Mouse (Mus musculus): ENCODE measurements around the gene Ryr3. TPM values are rescaled to one million over a fixed set of nuclear protein-coding genes. Genes with fewer than 3 reads are reported as not detected.

Ryr3 gene
- polyA plus RNA-seq, 2 experiments, result under 0.01 TPM; not detected in 1

DNA sequence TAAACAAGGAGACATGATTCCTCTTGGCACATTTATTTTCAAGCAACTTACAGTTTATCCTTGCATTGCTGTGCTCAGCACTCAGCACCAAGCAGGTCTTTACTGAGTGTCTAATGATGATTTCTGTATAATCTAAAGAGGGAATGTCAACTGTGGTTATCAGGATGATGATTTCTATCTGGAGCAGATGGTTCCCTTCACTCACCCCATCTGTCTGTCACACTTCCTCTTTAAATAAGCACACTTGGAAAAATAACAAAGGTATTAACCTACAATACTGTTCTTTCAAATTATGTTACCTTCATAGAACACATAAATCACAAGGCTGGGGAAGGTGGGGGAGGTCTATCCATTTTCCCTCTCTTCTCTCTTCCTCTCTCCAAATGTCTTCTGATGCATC is 304.3 kb downstream of the Ryr3 start:
- Histone ChIP-seq H3K27me3 (ENCODE audit: control insufficient read depth, insufficient read depth, low read length) (no peaks in the 10 kb centered on the region), H3K36me3 (replicated peaks; ENCODE audit: control insufficient read depth, insufficient read depth, low read depth) (no peaks in the 10 kb centered on the region), H3K9ac (replicated peaks) (no peak overlapping the region), H3K4me2 (ENCODE audit: low read depth) (no peak overlapping the region), H3K9me3 (ENCODE audit: control insufficient read depth, low read length) (no peaks in the 10 kb centered on the region), H3K27ac (no peak overlapping the region), H3K4me1 (replicated peaks; ENCODE audit: control insufficient read depth in 2 of 2, insufficient read depth in 2 of 2, low read length in 1 of 2) (no peaks in the 10 kb centered on the region), H3K4me3 (ENCODE audit: insufficient read depth in 1 of 2, low read depth in 2 of 2, low read length in 2 of 2) (no peak overlapping the region)
- DNase-seq (ENCODE audit: low read depth in 3 of 3, low spot score in 3 of 3) (no peak), ATAC-seq (ENCODE audit: insufficient read depth) (no peak)
- no peak for TF ChIP-seq CTCF (IDR thresholded peaks at IDR 0.05; ENCODE audit: low read depth)
- TF ChIP-seq EP300 (IDR thresholded peaks at IDR 0.05; ENCODE audit: low read depth), result no peak

DNA sequence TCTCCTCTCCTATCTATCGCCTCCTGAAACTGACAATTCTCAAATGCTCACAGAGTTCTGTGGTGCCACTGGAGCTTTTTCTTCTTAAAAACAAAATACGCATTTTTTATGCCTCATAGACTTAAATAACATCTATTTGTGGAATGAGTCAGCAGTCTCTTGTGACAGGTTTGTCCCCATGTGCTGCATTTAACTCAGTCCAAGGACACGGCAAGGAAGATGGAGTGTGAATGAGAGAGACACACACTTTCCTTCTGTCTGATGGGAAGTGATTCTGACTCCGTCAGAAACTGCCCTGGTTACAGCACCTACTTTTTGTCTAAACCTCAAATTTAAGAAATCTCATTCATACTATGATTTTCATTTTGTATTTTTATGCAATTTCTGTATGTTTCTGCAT is 306.3 kb downstream of the Ryr3 start:
- H3K27me3 ChIP-seq (ENCODE audit: control insufficient read depth, insufficient read depth, low read length), result no peaks in the 10 kb centered on the region
- ATAC-seq (ENCODE audit: insufficient read depth) (no peak), DNase-seq (ENCODE audit: low read depth in 3 of 3, low spot score in 3 of 3) (no peak)
- H3K27ac ChIP-seq, result no peak overlapping the region
- no peak overlapping the region for H3K9ac ChIP-seq (replicated peaks)
- TF ChIP-seq EP300 (IDR thresholded peaks at IDR 0.05; ENCODE audit: low read depth), result no peak
- TF ChIP-seq CTCF (IDR thresholded peaks at IDR 0.05; ENCODE audit: low read depth), result no peak
- H3K9me3 ChIP-seq (ENCODE audit: control insufficient read depth, low read length), result no peaks in the 10 kb centered on the region
- no peaks in the 10 kb centered on the region for H3K4me1 ChIP-seq (replicated peaks; ENCODE audit: control insufficient read depth in 2 of 2, insufficient read depth in 2 of 2, low read length in 1 of 2)
- no peak overlapping the region for H3K4me3 ChIP-seq (ENCODE audit: insufficient read depth in 1 of 2, low read depth in 2 of 2, low read length in 2 of 2)
- 64% methylated on average over 4 of the region's 4 CpGs for WGBS (ENCODE audit: insufficient replicate concordance)
- no peaks in the 10 kb centered on the region for H3K36me3 ChIP-seq (replicated peaks; ENCODE audit: control insufficient read depth, insufficient read depth, low read depth)
- H3K4me2 ChIP-seq (ENCODE audit: low read depth), result no peak overlapping the region

DNA sequence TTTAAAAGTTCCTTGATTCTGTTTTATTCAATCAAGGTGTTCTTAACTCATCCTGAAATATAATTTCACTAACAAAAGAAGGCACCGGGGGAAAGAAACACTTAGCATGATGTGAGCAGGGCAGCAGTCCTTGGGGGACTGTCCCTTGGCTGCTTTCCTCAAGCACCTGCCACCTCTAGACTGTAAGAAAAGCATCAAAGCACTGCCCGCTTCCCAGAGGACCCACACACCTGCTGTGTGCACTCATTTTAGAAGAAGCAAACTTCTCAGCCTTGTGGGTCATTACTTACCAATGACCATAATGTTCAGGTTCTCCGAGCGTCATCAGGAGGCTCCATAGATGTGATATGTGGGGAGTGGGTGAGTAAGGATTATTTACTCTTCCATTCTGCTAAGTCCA is 307.8 kb downstream of the Ryr3 start:
- no peak overlapping the region for H3K27ac ChIP-seq
- no peaks in the 10 kb centered on the region for H3K9me3 ChIP-seq (ENCODE audit: control insufficient read depth, low read length)
- H3K4me1 ChIP-seq (replicated peaks; ENCODE audit: control insufficient read depth in 2 of 2, insufficient read depth in 2 of 2, low read length in 1 of 2), result no peaks in the 10 kb centered on the region
- H3K9ac ChIP-seq (replicated peaks), result no peak overlapping the region
- no peaks in the 10 kb centered on the region for H3K36me3 ChIP-seq (replicated peaks; ENCODE audit: control insufficient read depth, insufficient read depth, low read depth)
- TF ChIP-seq CTCF (IDR thresholded peaks at IDR 0.05; ENCODE audit: low read depth), result no peak
- TF ChIP-seq EP300 (IDR thresholded peaks at IDR 0.05; ENCODE audit: low read depth), result no peak
- 66% methylated on average over 4 of the region's 4 CpGs for WGBS (ENCODE audit: insufficient replicate concordance)
- H3K27me3 ChIP-seq (ENCODE audit: control insufficient read depth, insufficient read depth, low read length), result no peaks in the 10 kb centered on the region
- ATAC-seq (ENCODE audit: insufficient read depth) (no peak), DNase-seq (ENCODE audit: low read depth in 3 of 3, low spot score in 3 of 3) (no peak)
- no peak overlapping the region for H3K4me2 ChIP-seq (ENCODE audit: low read depth)
- H3K4me3 ChIP-seq (ENCODE audit: insufficient read depth in 1 of 2, low read depth in 2 of 2, low read length in 2 of 2), result no peak overlapping the region

DNA sequence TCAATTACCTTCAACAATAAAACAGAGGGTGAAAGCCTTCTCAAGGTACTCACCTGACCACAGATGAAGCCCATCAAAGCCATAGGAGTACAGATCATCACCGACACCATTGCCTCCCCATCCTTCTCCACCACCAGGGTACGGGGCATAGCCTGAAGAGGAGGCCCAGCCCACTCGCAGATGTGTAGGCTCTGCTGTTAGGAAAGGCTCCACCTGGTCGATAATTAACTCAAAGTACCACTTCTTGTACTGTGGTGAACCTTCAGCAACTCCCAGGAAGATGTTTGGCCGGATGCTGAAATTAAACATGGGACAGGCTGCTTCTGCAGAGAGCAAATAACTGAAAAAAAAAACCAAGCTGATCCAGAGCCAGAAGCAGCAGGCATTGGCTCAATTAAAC is 316.1 kb downstream of the Ryr3 start:
- Histone ChIP-seq H3K36me3 (replicated peaks; ENCODE audit: control insufficient read depth, insufficient read depth, low read depth) (no peaks in the 10 kb centered on the region), H3K27me3 (ENCODE audit: control insufficient read depth, insufficient read depth, low read length) (no peaks in the 10 kb centered on the region), H3K4me1 (replicated peaks; ENCODE audit: control insufficient read depth in 2 of 2, insufficient read depth in 2 of 2, low read length in 1 of 2) (no peaks in the 10 kb centered on the region), H3K9me3 (ENCODE audit: control insufficient read depth, low read length) (no peaks in the 10 kb centered on the region), H3K4me2 (ENCODE audit: low read depth) (no peak overlapping the region), H3K9ac (replicated peaks) (no peak overlapping the region), H3K4me3 (ENCODE audit: insufficient read depth in 1 of 2, low read depth in 2 of 2, low read length in 2 of 2) (no peak overlapping the region), H3K27ac (no peak overlapping the region)
- ATAC-seq (ENCODE audit: insufficient read depth), result no peak
- no peak for TF ChIP-seq CTCF (IDR thresholded peaks at IDR 0.05; ENCODE audit: low read depth)
- TF ChIP-seq EP300 (IDR thresholded peaks at IDR 0.05; ENCODE audit: low read depth), result no peak
- no peak for DNase-seq (ENCODE audit: low read depth in 3 of 3, low spot score in 3 of 3)
- 46% methylated on average over 5 of the region's 5 CpGs for WGBS (ENCODE audit: insufficient replicate concordance)

DNA sequence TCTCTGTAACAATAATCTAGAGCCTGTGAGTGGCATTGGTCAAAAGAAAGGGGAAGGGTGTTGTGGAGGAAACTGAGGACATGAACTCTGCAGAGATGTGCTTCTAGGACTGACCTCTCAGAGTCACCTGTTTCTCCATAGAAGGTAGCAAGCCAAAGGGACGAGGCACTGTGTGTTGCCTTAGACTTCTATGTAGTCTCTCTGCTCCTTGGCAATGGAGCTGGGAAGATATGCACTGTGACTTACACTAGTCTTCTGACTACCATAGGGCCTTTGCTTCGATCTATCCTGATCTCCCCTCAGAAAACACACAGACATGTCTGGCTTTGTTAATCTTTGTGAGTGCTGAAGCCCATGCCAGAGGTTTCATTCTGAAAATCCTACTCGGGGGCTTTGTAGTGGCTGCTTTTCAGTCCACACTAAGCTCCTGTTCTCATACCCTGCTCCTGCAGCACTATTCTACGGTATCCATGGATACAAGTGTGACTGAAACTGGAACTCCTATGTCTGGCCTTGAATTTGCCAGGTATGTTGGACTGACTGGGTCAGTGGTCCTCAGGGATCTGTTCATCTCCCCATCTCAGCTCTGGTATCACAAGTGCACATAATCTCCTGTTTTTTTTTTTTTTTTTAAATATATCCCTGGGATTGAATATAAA is 332.3 kb downstream of the Ryr3 start:
- no peaks in the 10 kb centered on the region for H3K4me1 ChIP-seq (replicated peaks; ENCODE audit: control insufficient read depth in 2 of 2, insufficient read depth in 2 of 2, low read length in 1 of 2)
- H3K36me3 ChIP-seq (replicated peaks; ENCODE audit: control insufficient read depth, insufficient read depth, low read depth), result no peaks in the 10 kb centered on the region
- 43% methylated on average over 4 of the region's 4 CpGs for WGBS (ENCODE audit: insufficient replicate concordance)
- no peak for TF ChIP-seq CTCF (IDR thresholded peaks at IDR 0.05; ENCODE audit: low read depth)
- no peak for TF ChIP-seq EP300 (IDR thresholded peaks at IDR 0.05; ENCODE audit: low read depth)
- H3K4me2 ChIP-seq (ENCODE audit: low read depth), result no peak overlapping the region
- DNase-seq (ENCODE audit: low read depth in 3 of 3, low spot score in 3 of 3) (no peak), ATAC-seq (ENCODE audit: insufficient read depth) (no peak)
- H3K9ac ChIP-seq (replicated peaks), result no peak overlapping the region
- H3K27me3 ChIP-seq (ENCODE audit: control insufficient read depth, insufficient read depth, low read length), result no peaks in the 10 kb centered on the region
- H3K27ac ChIP-seq, result no peak overlapping the region
- H3K9me3 ChIP-seq (ENCODE audit: control insufficient read depth, low read length), result no peaks in the 10 kb centered on the region
- no peak overlapping the region for H3K4me3 ChIP-seq (ENCODE audit: insufficient read depth in 1 of 2, low read depth in 2 of 2, low read length in 2 of 2)
